Mouse (Mus musculus): ENCODE measurements around the gene Slc10a1. TPM values are rescaled to one million over a fixed set of nuclear protein-coding genes. Genes with fewer than 3 reads are reported as not detected.

Slc10a1 gene
- not detected for total RNA-seq (2023)

DNA sequence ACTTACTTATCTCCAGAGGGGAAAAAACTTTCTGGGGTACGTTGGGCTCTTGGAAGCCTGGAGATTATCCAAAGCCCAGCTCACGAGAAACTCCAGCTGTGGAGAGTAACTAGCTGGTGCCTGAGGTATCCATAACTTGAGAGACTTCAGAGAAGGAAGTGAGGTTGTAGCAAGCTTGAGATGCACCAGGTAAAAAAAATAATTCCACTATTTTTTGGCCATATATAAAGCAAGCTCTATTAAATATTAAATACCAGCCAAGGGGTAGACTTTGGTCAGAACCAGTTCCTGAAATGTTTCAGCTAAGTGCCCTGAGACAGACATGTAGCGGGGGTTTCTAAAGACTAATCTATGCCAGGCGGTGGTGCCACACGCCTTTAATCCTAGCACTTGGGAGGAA is at the start of gene Slc10a1:
Gene Slc10a1, minus strand, starts transcription at position 101 of the 400 bp plus-strand sequence.

DNA sequence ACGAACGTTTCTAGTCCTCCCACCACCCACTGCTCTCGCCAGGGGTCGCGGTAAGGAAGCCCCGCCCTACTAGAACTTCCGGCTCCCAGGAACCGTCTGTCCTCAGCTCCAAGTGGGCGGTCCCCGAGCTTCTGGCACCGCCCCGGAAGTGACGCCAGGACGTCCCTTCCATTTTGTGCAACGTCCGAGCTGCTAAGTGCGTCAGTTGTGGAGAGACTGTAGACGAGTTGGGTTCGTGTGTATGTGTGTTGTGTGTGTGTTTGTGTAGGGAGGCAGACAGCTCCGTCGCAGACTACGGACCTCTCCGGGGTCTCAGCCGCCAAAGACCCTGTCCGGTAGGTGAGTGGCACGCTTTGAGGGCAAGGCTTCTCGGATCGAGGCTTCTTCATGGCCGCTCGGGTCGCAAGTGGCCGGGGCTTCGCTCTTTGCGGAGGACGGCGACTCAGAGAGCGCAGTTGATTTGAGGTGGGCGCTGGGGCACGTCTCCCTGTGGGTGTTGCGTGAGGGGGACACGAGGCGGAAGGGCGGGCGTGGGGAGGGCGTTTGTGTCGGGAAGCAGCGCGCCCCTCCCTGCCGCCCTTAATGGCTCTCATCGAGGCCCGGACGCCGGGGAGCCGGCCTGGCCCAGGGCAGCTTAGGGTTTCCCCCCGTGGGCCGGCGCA is 23.0 kb downstream of the Slc10a1 start, which contains the start of gene Srsf5:
Gene Srsf5, plus strand, starts transcription at position 171 of the 662 bp plus-strand sequence.

Other genes starting within 250 kb of the Slc10a1 start
- gene Ccdc177, start 208.0 kb downstream of the Slc10a1 start, total RNA-seq (2023): not detected
- gene Susd6, start 178.2 kb downstream of the Slc10a1 start, total RNA-seq (2023): 100 to 1,000 TPM; 118 to 122 TPM
- gene Srsf5, start 23.2 kb downstream of the Slc10a1 start, total RNA-seq (2023): 1,000 to 10,000 TPM in 1 of 2 experiments, 100 to 1,000 TPM in 1; 842 to 1,065 TPM
- not detected for gene Smoc1, start 58.1 kb upstream of the Slc10a1 start, total RNA-seq (2023)